Mouse (Mus musculus): ENCODE measurements around the gene Trex1.

Trex1 gene

DNA sequence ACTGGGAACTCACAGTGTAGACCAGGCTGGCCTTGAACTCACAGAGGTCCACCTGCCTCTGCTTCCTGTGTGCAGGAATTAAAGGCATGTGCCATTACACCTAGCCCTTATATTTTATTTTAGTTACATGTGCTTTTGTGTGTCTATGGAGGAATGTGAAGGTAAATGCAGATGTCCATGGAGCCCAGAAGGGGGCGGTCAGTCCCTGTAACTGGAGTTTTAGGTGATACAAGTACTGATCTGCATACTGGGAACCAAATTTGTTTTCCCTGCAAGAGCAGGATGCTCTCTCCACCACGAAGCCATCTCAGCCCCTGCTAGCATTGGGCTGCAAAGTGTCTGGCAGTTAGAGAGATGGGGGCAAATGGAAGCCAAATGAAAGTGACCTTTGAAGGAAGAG is 25.4 kb upstream of the Trex1 start:
- DNase-seq, result no peak

DNA sequence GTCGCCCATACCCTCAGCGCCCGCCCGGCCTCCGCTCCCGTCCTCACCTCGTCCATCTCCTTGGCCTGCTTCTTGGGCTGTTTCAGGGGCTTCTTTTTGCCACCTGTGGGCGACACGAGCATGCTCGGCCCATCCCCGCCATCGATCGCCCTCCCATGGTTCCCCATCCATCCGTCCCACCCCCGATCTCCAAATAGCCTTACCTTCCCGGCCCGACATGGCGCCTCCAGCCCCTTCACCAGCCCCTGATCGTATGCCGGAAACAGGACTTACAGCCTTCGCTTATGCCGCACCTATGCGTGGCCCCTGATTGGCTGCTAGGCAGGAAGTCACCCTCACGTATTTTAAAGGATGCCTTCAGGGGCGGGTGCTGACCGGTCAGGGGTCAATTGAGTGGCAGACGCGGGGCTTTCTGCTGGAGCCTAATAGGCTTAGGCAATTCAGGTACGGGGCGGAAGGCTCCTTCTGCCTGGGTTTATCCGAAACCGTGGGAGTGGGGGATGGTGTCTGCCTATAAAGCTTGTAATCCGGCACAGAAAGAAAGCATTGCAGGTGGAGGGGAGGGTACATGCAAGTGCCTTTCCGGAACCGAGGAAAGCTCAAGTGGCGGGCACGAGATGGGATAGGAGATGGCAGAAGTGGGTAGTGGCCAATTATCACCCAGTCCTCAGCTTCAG is 22.7 kb upstream of the Trex1 start, which contains the start of the genes Ccdc51 and Tma7:
Gene Ccdc51, plus strand, starts transcription at position 370 of the 677 bp plus-strand sequence.
Gene Tma7, minus strand, starts transcription at position 464 of the 677 bp plus-strand sequence.
- peak; percentile 93 for DNase-seq

DNA sequence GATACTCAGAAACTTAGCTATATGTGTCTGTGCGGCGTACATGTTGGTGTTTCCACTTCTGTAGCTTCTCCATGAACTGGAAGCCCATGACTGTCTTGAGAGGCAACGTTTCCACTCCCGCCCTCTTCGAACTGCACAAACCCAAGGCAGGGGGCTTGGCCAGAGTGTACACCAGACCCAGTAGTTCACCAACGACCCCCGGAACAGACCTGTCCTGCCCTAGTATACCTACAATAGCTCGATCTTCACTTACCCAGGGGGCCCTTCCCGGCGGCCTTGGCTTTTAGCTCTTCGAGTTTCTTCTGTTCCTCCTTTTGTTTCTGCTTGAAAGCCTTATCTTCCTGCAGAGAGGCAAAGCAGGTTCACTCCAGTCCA is 22.2 kb upstream of the Trex1 start:
- no peak for DNase-seq

DNA sequence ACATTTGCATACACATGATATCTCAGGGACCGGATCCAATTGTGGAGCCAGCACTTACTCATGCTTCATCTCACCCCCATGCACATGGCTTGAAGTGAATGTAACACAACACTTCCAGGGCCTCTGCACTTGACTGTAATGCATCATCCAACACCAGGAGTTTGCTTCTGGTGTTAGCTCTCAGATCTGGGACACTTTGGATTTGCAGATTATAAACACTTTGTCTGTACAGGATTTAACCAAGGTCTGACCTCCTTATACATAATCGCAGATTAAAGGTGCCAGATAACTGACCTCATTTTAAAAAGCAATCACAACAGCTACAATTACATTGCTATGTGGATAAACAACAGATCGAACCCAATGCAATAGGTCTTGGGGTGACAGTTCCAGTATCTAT is 21.0 kb upstream of the Trex1 start:
- DNase-seq, result no peak

DNA sequence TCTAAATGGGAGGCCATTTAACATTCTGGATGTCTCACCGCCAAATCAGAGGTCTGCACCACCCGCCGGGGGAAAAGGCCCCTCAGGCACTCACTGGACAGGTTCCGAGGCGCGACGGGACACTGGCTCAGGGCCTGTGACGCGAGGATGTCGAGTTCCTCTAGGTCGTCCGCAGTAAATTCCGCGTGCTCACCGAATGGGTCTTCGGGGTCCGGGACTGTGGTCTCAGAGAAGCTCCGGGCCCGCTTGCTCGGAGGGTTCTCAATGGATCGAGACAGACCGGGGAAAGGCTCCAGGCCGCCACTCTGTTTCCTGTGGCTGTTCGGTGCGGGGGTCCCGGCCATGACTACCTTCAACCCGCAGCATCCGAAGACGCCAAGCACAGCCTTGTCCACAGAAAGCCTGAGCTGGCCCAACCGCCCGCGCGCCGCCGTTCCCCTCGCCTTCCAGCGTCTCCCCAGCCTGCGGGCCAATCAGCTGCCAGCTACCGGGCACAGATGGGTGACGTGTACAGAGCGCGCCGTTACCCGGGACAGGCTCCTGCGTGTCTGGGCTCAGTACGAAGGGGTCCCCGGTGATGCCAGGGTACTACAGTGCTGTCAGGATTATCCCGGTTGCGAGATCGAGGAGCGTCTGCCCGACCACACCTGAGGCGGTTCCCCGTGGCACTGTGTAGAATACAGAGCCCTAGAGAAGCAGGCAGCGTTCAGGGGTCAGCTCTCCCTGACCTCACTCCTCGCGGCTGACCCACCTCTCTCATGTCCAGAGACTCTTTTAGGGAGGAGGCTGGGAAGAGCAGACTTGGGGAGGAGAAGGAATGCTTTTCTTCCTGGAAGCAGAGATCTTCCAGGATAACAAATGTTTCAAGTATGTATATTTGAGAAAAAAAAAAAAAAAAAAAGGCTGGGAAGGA is 14.4 kb upstream of the Trex1 start, which contains the start of gene Atrip:
Gene Atrip, minus strand, starts transcription at position 464 of the 913 bp plus-strand sequence.
- DNase-seq, result peak; percentile 94

DNA sequence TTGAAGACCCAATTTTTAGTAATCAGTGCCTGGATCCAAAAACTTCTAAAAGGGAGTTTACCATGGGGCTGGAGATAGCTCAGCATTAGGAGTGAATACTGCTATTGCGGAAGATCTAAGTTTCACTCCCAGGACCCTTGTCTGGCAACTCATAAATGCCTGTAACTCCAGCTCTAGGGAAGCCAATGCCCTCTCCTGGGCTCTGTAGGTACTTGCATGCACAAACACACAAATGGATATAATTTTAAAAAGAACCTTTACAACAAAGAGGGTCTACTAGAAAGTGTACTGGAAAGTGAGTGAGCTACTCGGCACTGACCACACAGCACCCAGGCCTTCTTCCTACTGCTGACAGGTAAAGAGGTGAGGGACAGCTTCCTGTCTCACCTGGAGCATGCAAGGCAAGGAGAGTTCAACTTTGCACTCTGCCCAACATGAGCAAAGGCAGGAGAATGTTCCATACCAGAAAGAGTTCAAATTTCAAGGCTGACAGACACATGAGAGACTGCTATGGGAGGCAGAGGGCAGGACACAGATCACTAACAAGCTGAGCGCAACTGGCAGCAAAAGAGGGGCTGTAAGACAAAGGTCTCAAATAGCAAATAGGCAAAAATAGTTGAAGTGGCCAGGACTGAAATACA is 8.7 kb upstream of the Trex1 start:
- no peak for DNase-seq

DNA sequence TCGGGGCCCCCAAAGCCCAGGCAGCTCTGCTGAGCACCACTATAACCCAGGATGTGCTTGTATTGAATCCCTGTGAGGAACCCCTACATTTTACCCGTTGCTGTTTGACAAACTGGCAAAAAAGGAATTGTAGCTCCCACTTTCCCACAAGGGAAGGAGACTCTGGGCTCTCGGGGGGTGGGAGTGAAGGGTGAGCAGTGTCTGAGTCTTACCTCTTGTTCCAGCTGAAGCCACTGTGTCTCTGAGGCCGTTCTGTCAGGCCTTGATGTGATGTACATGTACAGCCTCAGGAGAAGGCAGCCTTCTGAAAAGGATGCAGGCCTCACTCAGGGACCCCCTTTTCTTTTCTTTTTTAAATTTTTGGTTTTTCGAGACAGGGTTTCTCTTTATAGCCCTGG is 1.4 kb upstream of the Trex1 start:
- DNase-seq, result no peak

DNA sequence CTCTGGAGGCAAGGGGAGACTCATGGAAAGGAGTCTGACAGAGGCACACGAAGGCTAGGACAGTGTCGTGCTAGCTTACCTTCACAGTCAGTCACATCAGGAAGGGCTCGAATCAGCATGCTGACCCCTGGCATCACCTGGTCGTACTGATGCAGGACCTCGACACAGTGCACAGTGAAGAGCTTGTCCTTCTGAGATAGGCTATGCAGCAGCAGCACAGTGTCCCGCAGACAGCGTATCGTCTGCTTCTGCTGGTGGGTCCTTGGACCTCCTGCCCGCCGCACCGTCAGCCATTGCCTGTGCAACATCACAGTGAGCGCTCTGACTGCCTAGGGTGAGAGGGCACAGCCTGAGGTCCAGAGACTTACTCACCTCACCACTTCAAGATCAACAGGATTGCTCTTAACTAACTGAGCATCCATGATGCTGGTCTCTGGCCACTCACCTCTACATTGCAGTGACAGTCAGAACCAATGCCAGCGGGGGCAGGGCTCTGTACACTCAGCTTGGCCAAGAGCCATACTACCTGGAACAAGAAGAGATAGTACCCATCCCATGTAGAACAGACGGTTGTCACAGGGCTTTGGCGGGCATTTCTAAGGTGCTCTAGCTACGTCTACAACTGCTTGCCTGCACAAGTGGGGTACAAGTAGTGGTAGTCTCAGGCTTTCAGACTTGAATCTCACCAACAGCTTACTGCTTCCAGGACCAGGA is 807 bp upstream of the Trex1 start:
- DNase-seq, result no peak

DNA sequence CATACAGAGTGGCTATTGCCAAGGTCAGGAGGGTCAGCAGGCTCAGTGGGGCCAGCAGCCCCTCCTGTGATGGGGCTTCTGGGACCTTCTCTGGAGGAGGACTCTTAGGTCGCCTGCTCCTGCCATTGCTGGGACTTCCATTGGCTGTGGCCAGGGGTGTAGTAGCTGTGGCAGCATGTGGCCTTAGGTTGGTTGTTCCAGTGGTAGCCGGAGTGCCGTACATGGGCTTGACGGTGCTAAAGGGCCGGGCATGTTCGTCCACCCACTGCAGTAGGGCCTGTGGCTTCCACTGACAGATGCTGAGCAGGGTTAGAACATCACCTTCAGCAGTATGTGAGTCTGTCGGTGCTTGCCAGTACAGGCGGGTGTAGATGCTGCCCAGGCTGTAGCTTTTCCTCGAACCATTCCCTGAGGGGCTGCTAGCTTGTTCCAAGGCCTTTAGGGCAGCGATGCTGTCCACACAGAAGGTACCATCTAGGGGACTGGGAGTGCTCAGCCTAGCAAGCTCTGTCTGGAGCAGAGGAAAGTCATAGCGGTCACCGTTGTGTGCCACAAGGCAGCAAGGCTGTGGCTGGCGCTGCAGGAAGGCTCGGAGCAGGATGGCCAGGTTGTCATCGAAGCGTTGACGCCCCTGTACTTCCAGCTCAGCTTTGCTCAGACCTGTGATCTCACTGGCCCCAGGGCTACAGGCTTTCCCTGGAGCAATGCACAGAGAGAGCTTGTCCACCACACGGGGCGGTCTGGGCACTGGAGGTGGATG is 1.3 kb downstream of the Trex1 start:
- no peak for DNase-seq

DNA sequence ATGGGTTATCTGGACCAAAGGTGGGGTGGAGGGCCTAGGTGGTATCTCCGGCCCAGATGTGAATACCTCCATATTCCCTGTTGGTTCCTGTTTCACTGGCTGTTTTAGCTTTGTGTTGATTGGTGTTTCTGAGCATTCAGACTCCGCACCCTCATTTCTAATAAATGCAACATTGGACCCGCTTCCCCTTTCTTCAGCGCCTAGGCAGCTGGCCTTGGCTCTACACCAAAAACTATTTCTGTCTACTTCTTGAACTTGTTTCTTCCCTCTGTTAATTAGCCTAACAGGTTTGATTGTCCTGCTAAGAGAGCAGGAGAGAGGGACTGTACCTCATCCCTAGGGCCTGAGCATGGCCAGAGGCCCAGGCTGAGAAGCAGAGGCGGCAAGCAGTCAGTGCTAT is 2.0 kb downstream of the Trex1 start:
- no peak for DNase-seq

DNA sequence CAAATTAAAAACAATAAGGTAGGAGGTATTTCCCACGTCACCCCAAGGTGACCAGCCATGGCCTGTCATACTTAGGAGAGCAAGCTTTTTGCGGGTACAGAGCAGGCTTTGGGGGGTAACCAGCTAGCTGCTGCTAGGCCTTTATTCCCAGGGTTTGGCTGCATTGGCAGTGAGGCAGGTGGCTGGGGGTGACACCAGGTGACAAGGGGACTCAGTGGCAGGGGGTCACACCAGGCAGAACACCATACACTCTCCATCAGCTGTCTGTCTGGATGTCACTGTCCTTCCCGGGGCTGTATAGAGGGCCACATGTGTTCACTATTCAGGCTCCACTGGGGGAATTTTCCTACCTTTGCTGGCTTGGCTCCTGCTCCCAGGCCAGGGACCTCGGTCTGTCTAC is 2.6 kb downstream of the Trex1 start:
- no peak for DNase-seq

DNA sequence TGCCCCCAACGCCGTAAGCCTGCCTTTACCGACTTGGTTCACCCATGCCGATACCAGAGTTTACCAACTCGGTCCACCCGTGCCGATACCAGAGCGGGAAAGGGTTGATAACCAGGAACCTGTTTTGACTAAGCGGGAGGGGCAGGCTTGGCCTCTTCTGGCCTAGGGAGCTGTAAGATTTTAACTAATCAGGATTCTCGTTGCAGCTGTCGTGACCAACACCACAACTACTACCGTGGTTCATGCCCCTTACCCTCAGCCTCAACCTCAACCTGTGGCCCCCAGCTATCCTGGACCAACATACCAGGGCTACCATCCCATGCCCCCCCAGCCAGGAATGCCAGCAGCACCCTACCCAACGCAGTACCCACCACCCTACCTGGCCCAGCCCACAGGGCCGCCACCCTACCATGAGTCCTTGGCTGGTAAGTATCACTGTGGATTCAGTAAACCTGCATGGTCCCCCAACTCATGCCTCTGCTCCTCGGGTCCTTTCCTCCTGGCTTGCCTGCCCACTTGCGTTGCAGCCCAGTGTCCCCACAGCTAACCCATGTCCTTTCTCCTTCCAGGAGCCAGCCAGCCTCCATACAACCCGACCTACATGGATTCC is 3.3 kb downstream of the Trex1 start:
- no peak for DNase-seq

DNA sequence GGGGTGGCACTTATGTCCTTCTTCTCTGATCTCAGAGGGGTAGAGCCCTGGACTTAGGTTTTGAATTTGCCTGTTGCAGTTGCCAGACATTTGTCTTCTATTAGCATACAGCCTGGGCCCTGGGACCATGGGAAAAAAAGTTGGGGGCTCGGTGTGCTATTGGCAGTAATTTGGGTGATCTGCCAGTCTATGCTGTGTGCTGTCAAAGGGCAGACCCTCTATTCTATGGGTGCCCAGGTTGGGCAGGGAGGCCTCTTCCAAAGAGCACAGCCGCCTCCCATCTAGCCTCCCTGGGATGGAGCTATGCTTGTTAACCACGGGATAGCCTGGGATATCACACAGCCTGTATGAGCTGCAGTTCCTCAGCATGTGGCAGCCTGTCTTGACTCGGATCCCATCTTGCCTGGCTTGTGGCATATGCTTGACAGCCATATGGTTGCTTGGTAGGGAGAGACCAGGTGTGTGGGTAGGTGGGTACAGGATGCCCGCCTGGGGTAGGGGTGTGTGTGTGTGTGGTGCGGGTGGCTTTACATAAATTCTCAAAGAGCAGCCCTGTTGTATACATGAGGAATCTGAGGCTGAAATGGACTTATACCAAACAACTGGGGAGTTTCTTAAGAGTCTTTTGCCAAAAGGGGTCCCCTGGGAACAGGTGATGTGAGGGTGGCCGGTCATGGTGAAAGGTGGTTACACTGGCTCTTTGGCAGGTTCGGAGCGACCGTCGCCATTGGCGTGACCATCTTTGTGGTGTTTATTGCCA is 4.1 kb downstream of the Trex1 start:
- DNase-seq, result peak; percentile 55

DNA sequence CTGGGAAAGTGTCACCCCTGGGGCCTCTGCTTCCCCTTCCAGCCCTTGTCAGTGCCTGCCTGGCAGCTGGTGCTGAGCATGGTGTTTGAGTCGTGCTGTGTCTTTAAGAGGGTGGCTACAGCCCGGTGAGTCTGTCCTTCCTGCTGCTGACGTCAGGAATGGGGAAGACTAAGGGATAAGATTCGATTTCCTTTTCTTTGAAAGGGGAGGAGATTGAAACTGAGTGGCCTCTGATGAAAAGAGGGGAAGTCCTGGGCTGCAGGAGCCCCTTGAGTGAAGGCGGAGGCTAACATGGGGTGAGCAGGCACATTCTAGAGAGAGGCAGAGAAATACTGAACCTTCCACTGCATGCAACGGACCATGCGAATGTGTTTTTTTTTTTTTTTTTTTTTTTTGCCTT is 4.8 kb downstream of the Trex1 start:
- peak; percentile 90 for DNase-seq

DNA sequence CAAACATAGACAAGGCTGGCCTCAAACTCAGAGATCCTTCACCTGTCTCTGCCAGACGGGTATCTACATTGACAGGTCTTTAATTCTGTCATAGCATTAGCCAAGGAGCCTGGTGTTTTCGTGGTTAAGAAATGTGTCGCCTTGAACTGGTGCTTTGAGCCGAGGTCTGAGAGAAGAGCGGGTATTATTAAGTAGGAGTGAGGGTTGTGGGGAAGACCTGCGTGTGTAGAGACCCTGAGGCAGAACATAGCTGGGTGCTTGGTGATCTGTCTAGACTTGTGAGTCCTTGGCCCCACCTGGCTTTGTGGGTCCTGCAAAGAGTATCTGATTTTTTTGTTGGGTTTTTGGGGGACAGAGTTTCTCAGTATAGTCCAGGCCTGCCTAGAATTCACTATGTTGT is 5.7 kb downstream of the Trex1 start:
- DNase-seq, result no peak

DNA sequence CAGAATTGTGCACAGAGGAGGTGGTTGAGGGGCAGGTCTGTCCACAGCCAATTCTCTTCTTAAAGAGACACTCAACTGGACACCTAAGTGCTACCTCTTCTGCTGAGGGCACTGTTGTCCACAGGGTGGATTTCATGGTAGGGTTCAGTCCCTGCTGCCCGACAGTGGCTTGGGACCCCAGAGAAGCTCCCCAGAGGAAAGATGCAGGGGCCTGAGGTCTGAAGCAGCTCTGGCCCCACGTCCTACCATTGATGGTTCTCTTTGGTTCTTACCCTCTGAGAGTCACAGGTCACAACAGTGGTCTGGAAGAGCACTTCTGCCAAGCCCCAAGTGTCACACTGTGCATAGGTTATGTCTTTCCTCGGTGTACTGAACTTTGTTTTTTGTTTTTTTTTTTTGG is 6.2 kb downstream of the Trex1 start:
- no peak for DNase-seq

DNA sequence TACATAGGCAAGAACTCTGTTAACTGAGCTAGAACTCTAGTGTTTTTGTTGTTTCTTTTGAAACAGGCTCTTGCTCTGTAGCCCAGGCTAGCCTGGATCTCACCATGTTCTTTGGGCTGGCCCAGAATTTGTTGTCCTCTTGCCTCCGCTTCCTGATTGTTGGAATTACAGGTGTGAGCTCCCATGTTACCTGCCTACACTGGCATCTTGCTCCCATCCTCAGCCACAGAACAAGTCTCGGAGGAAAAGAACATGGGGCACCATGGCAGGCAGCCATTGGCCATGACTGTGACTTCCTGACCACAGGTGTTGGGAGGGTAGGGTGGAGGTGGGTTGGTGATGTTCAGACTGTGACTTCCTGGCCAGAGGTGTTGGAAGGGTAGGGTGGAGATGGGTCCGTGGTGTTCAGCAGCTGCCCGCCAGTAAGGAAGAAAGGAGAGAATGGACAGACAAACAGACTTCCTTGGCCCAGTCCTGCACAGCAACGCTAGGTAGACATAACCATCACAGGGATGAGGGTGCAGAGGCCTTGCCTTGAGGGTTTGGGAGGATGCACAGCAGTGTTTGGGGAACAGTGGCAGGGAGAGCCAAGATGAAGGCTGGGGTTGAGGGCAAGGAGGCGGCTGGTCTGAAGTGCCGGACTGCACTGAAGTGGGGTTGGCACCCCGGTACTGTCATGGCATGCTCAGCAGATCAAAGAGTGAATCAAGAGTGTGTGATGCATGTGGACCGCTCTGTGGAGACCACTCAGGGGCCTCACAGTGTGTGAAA is 6.9 kb downstream of the Trex1 start:
- no peak for DNase-seq

DNA sequence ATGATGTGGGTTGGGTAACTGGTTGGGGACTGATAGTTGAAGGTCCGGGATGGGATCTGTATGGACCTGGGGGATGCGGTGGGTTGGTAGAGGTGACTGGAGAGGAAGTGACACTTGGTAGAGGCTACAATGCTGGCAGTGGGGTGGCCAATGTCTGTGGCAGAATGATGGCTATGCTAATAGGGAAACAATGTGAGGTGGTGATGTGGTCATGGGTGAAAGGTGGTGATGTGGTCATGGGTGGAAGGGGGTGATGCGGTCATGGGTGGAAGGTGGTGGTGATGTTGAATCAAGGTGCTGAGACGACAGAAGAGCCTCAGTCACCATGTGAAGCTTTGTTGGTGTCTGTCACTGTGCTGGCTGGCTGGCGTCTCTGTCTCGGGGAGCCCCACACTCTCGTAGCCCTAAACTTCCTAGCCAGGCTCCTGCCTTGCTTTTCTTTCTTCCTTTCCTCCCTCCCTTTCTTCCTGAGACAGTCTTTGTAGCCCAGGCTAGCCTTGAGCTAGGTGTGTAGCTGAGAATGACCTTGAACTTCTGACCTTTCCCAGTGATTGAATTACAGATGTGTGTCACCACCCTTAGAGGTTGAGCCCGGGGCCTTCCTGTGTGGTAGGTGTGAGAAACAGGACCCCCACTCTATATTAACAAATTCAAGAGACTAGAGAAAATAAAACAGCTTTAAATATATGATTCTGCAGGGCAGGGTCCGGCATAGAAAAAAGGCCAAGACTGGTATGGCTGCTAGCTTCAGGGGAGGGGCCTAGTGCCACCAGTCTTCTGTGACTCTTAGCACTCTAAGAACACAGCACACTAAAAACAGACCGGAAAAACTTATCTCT is 7.7 kb downstream of the Trex1 start:
- no peak for DNase-seq

DNA sequence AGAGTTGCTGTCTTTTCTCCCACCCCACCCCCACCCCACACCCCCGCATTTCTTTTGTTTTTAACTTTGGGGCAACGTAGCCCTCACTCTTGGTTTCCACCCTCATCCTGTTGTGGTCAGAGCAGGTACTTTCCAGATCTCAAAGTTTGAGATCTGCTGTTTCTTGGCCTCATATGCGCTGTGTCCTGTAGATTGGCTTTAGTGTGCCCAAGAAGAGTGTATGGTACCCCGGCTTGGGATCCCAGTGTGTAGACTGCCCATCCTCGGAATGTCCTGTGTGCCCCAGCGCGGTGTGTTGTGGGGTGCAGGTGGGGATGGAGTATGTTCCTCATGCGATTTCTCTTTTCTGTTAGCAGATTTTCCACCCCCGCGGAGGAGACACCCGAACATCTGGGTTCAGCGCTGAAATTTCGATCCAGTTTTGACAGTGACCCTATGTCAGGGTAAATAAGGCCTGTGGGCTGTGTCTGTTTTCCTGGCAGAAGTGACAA is 8.5 kb downstream of the Trex1 start:
- no peak for DNase-seq

All from layer of hippocampus, adult 9-11 months (tissue).